Mouse (Mus musculus): ENCODE data around the gene Rab13.
A peak's percentile ranks its signal among the peaks of the same experiment; 100 is the strongest.
"Not testable (repeated sequence)": the region's sequence is repeated elsewhere in the genome, so short reads cannot be mapped to it uniquely, and the experiment has no call there.

Rab13 gene

DNA sequence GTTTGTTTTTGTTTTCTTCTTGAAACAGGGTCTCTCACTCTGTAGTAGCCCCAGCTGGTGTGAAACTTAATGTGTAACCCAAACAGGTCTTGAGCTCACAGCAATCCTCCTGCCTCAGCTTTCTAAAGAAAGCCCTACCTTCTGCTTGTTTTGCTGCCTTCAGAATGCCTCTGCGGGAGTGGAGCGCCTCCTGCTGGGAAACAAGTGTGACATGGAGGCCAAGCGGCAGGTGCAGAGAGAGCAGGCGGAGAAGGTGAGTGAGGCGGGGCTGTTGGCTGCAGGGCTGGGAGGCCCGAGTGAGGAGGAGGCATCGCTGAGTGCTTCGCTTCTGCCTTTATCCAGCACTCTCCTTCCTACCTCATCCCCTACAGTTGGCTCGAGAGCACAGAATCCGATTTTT lies 10.8 kb downstream of the Rab13 start:
- no peak for DNase-seq (ENCODE audit: low read depth, low spot score)

DNA sequence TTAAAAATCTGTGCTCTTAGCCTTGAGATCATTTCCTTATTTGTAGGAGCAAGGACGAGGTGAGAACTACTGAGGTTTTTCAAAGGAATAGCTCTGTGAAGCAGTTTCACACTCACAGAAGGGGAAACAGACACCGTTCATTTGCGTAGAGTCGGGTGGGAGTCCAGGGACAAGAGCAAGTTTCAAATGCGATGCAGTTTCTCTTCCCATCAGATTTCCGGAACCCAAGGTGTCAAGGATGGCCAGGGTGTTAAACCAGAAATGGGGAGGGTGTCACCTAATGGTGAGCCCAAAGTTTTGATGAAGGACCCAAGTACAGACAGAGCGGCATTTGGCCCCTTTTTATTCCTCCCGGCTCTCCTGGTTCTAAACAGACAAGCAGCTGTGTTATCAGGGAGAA lies 17.6 kb downstream of the Rab13 start:
- no peak for DNase-seq (ENCODE audit: low read depth, low spot score)

GRCm38 (mm10) chr3:90231507-90232333 lies 18.2 kb downstream of the Rab13 start, which contains the start of gene Jtb:
TSS of gene Jtb (plus strand) at chr3:90231597.
- DNase-seq (ENCODE audit: low read depth, low spot score), result no peak

- DNase-seq (ENCODE audit: low read depth, low spot score), result no peak
Measured at GRCm38 (mm10) chr3:90241251-90241650, 27.8 kb downstream of the Rab13 start.

DNA sequence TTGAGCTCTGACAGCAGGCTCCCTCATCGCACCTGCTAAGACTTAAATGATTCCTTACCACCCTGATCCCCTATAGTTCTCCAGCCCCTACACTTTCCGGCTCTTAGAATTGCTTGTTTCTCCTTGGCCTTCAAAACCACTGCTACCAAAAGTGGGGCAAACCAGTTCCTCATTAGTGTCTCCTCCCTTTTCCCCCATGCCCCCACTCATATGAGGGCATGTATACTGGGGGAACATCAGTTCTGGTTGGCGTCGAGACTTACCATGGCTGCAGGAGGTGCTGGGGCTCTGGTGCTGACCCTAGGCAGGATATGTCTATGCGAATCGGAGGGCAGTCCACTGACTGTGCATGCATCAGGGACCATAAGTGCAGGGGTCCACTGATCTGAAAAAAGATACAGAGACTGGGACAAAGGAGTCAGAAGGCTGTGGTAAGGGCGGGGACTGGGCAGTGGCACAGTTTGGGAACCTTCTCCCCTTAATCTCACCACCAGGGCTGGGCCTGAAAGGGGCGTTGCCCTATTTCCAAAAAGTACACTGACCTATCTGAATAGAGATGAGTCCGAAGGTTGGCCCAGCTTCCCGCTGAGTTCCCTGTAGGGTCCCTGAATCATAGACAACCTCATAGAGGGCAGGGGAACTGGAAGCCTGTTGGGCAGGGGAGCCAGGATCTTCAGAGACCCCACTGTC lies 28.3 kb downstream of the Rab13 start:
- DNase-seq (ENCODE audit: low read depth, low spot score), result no peak

- DNase-seq (ENCODE audit: low read depth, low spot score), result no peak
Measured at GRCm38 (mm10) chr3:90242984-90243775, 29.7 kb downstream of the Rab13 start, which contains the start of gene Creb3l4. TSS of gene Creb3l4 (minus strand) at chr3:90243512.

GRCm38 (mm10) chr3:90245406-90245805 lies 31.9 kb downstream of the Rab13 start:
- no peak for DNase-seq (ENCODE audit: low read depth, low spot score)

DNA sequence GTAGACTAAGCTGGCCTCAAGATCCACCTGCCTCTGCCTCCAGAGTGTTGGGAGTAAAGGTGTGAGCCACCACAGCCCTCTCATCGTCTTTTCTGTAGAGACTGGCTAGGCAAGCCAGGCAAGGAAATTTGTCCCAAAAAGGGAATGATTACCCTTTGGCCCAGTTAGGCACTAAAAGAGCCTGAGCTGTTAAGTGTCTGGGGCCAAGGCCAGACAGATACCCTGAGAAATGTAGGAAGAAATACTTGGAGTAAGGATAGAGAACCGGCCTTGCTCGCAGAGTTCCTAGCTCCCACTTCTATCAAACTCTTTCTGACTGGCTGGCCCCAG lies 34.1 kb downstream of the Rab13 start:
- no peak for DNase-seq (ENCODE audit: low read depth, low spot score)

- DNase-seq (ENCODE audit: low read depth, low spot score), result peak; percentile 64
Measured at GRCm38 (mm10) chr3:90247960-90248745, 34.7 kb downstream of the Rab13 start, which contains the start of gene Slc39a1. TSS of gene Slc39a1 (plus strand) at chr3:90248172.

DNA sequence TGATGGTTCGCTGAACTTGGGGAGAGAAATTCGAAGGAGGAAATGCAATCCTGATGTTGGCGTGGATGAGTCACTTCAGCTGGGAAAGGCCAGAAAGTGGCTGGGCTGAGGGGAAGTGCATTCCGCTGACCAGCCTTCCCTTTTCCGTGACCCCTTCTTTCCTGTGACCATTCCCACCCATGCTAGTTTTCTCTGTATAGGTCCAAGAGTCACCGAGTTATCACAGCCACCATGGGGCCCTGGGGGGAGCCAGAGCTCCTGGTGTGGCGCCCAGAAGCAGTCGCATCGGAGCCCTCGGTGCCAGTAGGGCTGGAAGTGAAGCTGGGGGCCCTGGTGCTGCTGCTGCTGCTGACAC lies 35.2 kb downstream of the Rab13 start:
- DNase-seq (ENCODE audit: low read depth, low spot score), result no peak

DNA sequence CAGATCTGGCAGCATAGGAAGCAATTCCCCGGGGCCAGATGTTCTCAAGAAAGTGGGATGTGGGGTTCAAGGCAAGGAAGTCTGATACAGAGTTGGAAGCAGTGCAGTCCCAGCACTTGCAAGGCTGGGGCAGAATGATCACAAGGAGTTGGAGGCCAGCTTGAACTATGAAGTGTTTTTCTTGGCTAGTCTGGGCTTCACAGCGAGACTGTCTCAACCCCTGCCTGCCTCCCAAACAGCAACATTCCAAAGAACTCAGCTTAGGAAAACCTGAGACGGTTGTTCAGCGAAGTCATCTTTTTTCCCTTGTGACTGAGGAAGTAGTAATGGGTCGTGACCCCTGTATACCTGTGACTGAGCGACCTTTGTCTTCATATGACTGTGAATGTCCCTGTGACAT lies 37.3 kb downstream of the Rab13 start:
- DNase-seq (ENCODE audit: low read depth, low spot score), result no peak

GRCm38 (mm10) chr3:90251731-90252226 lies 38.3 kb downstream of the Rab13 start:
- not testable (repeated sequence) for DNase-seq (ENCODE audit: low read depth, low spot score)

DNA sequence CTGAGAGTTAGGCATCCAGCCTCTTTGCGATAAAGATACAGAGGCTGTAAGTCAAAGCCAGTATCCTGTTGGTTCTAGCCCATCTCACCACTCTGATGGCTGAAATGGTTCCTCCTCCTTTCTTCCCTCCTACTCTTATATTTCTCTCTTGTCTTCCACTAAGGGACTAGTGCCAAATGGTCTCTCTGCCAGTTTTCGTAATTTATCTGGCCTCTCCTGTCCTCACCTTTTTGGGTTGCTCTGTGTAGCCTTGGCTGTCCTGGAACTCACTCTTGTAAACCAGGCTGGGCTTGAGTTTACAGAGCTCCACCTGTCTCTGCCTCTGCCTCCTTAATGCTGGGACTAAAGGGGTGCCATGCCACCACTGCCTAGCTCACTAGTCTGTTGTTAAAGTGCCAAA lies 39.2 kb downstream of the Rab13 start:
- DNase-seq (ENCODE audit: low read depth, low spot score), result not testable (repeated sequence)

DNA sequence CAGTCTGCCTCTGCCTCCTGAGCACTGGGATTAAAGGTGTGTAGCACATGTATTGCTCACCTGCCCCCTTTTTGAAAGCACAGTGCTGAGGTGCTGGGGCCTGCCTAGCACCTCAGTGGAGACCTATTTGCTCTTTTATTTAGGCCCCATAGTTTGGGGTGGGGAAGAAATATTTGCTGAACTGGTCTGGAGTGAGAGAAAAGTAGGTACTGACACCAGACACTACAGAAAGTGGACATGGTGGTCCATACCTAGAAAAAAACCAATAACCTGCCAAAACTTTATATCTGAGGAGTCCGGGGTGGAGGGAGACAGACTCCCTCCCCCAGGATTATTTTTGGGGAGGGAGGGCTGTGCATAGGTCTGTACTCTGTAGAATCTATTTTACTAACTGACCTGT lies 39.7 kb downstream of the Rab13 start:
- DNase-seq (ENCODE audit: low read depth, low spot score), result not testable (repeated sequence)

DNA sequence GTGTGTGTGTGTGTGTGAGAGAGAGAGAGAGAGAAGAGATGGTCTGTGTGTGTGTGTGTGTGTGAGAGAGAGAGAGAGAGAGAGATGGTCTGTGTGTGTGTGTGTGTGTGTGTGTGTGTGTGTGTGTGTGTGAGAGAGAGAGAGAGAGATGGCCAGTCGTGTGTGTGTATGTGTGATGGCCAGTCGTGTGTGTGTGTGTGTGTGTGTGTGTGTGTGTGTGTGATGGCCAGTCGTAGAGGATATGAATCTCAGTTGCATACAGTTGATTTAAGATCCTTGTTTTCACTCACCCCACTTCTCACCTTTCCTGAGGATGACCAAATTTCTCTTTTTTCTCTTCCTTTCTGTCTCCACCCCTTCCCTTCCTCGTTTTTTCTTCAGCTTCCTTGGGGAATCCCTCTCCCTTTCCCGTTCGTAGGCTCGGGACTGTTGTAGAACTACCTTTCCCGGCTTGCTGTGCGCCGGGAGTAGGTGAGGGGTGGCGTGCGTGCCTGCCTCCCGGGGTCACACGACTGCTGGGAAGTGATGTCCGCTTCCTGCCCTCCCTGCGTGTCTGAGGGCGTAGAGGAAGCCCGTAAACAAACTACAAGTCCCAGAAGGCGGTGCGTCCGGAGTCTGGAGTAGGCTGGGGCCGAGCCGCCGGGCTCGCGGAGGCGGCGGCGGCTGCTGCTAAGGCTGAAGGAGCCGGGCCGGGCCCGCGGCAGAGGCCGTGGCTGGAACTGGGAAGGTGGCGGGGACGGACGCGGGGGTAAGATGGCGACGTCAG lies 40.3 kb downstream of the Rab13 start, which contains the start of gene Crtc2:
Gene Crtc2 (plus strand): TSS at position 511 of the 766 bp plus-strand sequence.
- peak; percentile 85 for DNase-seq (ENCODE audit: low read depth, low spot score)

DNA sequence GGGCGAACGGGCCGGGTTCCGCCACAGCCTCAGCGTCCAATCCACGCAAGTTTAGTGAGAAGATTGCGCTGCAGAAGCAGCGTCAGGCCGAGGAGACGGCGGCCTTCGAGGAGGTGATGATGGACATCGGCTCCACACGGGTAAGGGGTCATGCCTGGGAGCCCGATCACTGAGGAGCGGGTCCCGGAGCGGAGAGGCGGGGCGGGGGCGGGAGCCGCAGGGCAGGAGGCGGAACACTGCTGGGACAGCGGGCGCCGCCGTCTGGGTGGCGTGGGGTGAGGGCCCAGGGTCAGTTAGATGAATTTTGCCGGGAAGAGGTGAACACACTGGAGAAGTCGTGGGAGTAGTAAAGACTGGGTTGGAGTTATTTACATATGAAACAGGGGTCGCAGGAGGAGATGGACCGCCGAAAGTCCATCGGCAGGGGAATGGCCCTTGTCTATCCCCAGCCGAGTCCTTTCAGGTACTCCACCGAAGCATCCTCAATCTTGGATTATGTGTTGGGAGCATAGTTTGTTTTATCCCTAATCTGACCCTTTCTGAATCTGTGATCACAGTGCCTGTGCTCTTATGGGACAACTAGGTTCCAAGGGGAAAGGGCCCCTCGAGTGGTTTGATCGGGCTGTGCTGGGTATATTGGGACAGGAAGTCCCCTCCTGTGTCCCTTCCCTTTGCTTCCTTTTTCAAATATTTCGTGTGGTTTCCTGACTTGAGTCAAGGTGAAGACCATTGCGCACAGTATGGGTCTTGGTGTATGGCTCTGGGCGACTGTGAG lies 41.1 kb downstream of the Rab13 start:
- DNase-seq (ENCODE audit: low read depth, low spot score), result no peak

DNA sequence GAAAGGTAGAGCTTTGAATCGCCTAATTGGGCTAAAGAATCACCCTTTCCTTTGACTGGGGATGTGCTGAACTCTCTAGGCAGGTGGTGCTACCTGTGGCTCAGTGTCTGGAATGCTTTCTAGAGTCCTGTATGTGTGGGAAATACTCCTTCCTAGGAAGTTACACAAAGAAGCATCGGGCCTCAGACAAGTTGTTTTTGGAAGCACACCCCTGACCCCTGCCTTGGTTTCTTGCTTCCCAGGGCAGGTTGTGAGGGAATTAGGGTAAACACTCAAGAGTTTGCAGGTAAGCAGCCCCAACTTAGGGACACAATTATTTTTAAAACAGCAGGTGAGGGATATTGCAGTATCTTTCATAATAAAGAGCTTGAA lies 41.7 kb downstream of the Rab13 start:
- no peak for DNase-seq (ENCODE audit: low read depth, low spot score)

DNA sequence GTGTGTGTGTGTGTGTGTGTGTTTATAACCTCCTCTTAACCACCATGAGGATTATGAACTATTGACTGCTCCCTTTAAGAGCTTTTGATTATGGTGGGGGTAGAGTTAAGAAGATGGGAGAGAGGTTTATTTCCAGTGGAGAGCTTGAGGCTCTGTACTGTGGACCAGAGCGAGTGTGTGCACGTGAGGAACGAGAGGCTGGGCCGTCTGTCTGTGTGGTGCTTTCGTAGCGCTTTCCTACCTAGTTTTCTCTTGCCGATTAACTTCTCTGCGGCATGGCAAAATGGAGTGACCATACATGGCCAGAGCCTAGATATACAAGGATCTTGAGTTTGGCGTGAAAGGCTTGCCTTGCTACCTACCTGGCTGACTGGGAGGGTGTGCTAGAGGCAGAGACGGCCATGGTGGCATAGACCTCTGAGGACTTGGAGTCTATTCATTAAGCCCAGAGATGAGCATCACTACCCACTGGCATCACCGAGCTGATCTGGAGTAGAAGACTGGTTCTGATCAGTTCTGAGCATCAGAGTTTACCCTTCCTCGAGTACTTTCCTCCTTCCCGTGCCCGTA lies 42.4 kb downstream of the Rab13 start:
- no peak for DNase-seq (ENCODE audit: low read depth, low spot score)
